Mouse (Mus musculus) heart, embryonic 15.5 days (tissue): ENCODE data around the gene Adam12. TPM values are rescaled to one million over a fixed set of nuclear protein-coding genes. Genes with fewer than 3 reads are reported as not detected.
A peak's percentile ranks its signal among the peaks of the same experiment; 100 is the strongest.

Experiments used
- ATAC-seq: fragments of 200-750 bp; cut with Nextera tagmentation; replicated peaks from 2 replicates; pipeline ENCODE4 v1.8.0; 2017; ENCODE audit warnings: low read depth, moderate TSS enrichment; ENCODE audit not compliant: insufficient number of reproducible peaks, insufficient read depth, low FRiP score
- H3K27ac ChIP-seq: fragments of 300-500 bp; sonication (generic); 2 replicates; pipeline ENCODE4 v1.5.1; 2015; ENCODE audit warnings: mild to moderate bottlenecking, inconsistent platforms
- H3K27me3 ChIP-seq: fragments of 300-500 bp; sonication (generic); 2 replicates; pipeline ENCODE4 v1.6.1; 2015; ENCODE audit warnings: inconsistent platforms
- H3K36me3 ChIP-seq: fragments of 300-500 bp; sonication (generic); 2 replicates; pipeline ENCODE4 v1.6.1; 2015; ENCODE audit warnings: mild to moderate bottlenecking, inconsistent platforms
- H3K4me1 ChIP-seq: fragments of 300-500 bp; sonication (generic); replicated peaks from 2 replicates; pipeline ENCODE4 v1.6.1; 2015; ENCODE audit warnings: inconsistent platforms
- H3K4me2 ChIP-seq: fragments of 300-500 bp; sonication (generic); 2 replicates; pipeline ENCODE4 v1.6.1; 2015; ENCODE audit warnings: inconsistent platforms, mild to moderate bottlenecking, moderate library complexity
- H3K4me3 ChIP-seq: fragments of 300-500 bp; sonication (generic); 2 replicates; pipeline ENCODE4 v1.5.1; 2015; ENCODE audit warnings: mild to moderate bottlenecking, inconsistent platforms
- H3K9ac ChIP-seq: fragments of 300-500 bp; sonication (generic); 2 replicates; pipeline ENCODE4 v1.6.1; 2015; ENCODE audit warnings: mild to moderate bottlenecking, inconsistent platforms
- H3K9me3 ChIP-seq: fragments of 300-500 bp; sonication (generic); replicated peaks from 2 replicates; pipeline ENCODE4 v1.6.1; 2016; ENCODE audit warnings: inconsistent platforms
- WGBS: fragments of 180-500 bp; shearing (Covaris S2); methylation state at CpG from one replicate; pipeline ENCODE4 v1.1.7; 2015; ENCODE audit warnings: mixed read lengths; 5-methylcytosine and 5-hydroxymethylcytosine counted together
- polyA plus RNA-seq: library from polyadenylated mRNA; unstranded; fragments of >200 nt; fragmentation: Nextera tagmentation; extraction: Ambion mirVana; gene quantifications from 2 replicates; pipeline ENCODE4 v1.2.1, GENCODE M21; 2015

The Adam12 gene
- polyA plus RNA-seq, 1 experiment from 2014 or later = 2.1 TPM

DNA sequence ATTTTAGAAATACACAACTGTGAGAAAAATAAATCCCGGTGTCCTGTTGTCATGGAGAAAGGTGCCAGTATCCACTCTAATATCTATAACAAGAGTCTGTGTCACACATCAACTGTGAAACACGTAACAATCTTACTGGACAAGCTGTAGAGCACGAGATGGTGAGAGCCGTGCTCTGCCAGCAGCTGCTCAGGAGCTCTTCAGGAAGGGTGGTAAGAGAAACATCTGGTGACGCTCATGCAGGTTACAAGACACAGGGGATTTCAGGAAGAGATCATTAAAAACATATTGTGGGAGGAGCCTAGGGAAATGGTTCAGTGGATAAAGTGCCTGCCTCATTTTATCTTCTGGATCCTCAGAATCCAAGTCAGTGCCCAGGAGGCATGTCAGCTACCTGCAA, 158.9 kb downstream of the Adam12 start:
- H3K27me3 ChIP-seq = no peaks in the 10 kb centered on the region
- H3K4me3 ChIP-seq = no peak overlapping the region
- H3K4me1 ChIP-seq = no peaks in the 10 kb centered on the region
- no peaks in the 10 kb centered on the region for H3K36me3 ChIP-seq
- no peaks in the 10 kb centered on the region for H3K9me3 ChIP-seq
- no peak overlapping the region for H3K9ac ChIP-seq
- H3K4me2 ChIP-seq = no peak overlapping the region
- no peak overlapping the region for H3K27ac ChIP-seq
- no peak for ATAC-seq
- 73% methylated on average over 5 of the region's 5 CpGs for WGBS

DNA sequence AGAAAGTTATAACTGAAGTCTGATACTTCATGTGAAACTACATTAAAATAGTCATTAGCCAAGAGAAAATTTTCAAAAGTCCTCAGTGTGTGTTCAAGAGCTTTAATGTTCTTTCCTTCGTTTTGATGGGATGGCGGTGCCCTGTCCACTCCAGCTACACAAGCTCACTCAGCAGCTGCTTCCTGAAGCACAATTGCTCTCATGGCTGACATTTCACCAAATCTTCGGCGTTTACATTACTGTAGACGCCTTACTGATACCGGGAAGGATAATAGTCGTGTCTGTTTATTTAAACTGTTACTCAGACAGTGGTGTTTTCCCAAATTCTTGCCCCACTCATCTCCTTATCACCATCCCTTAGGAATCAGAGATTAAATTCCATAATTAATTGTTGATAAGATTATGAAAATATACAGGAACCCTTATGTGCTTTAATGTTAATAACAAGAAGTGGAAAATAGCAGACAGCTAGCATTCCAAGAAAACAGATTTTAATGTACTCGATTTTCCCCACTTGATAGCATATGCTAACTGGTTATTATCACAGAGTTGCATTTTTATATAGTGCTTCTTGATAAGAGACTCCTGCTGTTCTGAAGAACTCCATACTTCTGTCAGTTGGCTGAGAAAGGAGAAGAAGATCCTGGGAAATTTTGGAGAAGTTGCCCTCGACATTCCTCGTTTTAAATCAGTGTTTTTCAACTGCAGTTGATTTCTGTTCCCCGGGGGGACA, 160.6 kb downstream of the Adam12 start:
- H3K4me2 ChIP-seq = no peak overlapping the region
- H3K9ac ChIP-seq = no peak overlapping the region
- no peaks in the 10 kb centered on the region for H3K27me3 ChIP-seq
- WGBS = 33% methylated on average over 11 of the region's 11 CpGs
- no peak overlapping the region for H3K27ac ChIP-seq
- H3K4me1 ChIP-seq = no peaks in the 10 kb centered on the region
- no peaks in the 10 kb centered on the region for H3K9me3 ChIP-seq
- no peak overlapping the region for H3K4me3 ChIP-seq
- no peaks in the 10 kb centered on the region for H3K36me3 ChIP-seq
- no peak for ATAC-seq

DNA sequence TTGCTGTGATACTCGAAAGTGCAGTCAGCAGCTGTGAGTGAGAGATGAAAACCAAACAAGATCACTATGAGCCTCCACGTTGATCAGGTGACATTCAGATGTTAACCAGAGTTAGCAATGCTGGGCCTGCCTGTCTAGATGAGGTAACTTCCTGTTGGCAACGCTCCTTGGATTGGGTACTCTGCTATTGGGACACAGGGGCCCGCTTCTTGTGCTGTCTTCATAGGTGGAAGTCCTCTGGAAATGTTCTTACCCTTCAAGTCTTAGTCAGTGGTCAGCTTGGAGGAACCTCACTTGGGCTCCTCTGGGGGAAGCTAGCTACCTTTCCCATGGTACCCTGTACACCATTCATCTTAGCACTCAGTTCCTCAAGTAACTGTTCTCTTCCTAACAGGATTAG, 169.3 kb downstream of the Adam12 start:
- no peak overlapping the region for H3K4me3 ChIP-seq
- ATAC-seq = no peak
- H3K9me3 ChIP-seq = no peaks in the 10 kb centered on the region
- H3K27ac ChIP-seq = no peak overlapping the region
- no peaks in the 10 kb centered on the region for H3K27me3 ChIP-seq
- WGBS = 66% methylated on average over 4 of the region's 4 CpGs
- H3K9ac ChIP-seq = no peak overlapping the region
- no peak overlapping the region for H3K4me2 ChIP-seq
- H3K4me1 ChIP-seq = no peaks in the 10 kb centered on the region
- no peaks in the 10 kb centered on the region for H3K36me3 ChIP-seq

DNA sequence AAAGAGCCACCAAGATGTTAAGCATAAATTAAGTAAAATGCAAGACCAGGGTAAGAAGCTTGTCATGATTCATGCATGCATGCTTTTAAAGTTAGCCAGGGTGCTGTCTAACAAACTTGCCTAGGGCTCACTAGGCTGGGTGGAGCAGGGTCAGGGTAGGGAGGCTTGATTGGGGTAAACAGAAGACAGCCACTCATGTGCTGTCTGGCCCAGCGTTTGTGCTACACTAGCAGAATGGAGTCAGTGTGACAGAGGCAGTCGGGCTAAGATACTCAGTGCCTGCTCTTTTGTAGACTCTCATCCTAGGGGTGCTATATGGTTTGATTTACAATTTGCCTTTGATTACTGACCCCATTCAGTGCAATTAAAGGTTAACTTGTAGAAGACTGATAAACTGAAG, 179.5 kb downstream of the Adam12 start:
- Histone ChIP-seq H3K9ac (no peak overlapping the region), H3K9me3 (no peaks in the 10 kb centered on the region), H3K4me1 (no peaks in the 10 kb centered on the region), H3K4me3 (no peak overlapping the region), H3K27ac (no peak overlapping the region), H3K4me2 (no peak overlapping the region), H3K27me3 (no peaks in the 10 kb centered on the region), H3K36me3 (no peaks in the 10 kb centered on the region)
- WGBS = 53% methylated on average over 2 of the region's 2 CpGs
- no peak for ATAC-seq

DNA sequence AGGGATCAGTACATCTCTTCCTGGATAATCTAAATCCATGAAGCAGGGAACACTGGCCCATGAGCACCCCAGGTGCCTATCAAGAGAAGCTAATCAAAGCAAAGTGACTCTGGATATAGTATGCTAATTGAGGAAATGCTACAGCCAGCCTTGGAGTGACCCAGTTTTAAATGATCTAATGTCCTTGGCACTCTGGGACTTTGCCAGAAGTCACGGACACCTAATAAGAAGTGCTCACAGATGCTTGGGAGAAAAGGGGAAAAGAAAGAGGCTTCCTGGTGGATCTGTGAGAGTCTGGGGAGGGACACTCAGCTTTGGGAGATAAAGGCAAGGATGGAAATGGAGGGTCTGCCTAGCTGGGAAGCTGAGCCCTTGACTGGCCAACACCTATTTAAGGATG, 181.6 kb downstream of the Adam12 start:
- no peak overlapping the region for H3K27ac ChIP-seq
- no peak for ATAC-seq
- 41% methylated on average over 1 of the region's 1 CpGs for WGBS
- no peaks in the 10 kb centered on the region for H3K4me1 ChIP-seq
- H3K9ac ChIP-seq = no peak overlapping the region
- no peaks in the 10 kb centered on the region for H3K36me3 ChIP-seq
- no peak overlapping the region for H3K4me3 ChIP-seq
- no peak overlapping the region for H3K4me2 ChIP-seq
- no peaks in the 10 kb centered on the region for H3K27me3 ChIP-seq
- H3K9me3 ChIP-seq = no peaks in the 10 kb centered on the region

DNA sequence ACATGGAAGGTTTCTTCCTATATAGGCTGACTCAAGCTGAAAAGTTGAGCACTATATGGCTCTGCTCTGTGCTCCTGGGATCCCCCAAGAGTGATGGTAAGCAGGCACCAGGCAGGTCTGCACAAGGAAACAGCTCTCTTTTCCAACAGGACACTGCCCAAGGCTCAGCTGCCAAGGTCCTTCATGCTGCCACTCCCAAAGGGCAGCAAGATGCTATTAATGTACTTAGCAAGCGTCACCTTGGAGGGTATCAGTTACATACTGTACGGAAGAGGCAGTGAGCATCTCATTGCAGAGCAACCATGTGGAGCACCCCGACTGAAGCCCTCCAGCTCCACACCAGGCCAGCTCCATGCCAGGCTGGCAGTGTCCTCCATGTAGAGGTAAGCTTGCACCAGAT, 185.6 kb downstream of the Adam12 start:
- Histone ChIP-seq H3K9ac (no peak overlapping the region), H3K4me1 (no peaks in the 10 kb centered on the region), H3K9me3 (no peaks in the 10 kb centered on the region), H3K36me3 (no peaks in the 10 kb centered on the region), H3K4me2 (no peak overlapping the region), H3K27me3 (no peaks in the 10 kb centered on the region), H3K4me3 (no peak overlapping the region), H3K27ac (no peak overlapping the region)
- 75% methylated on average over 3 of the region's 3 CpGs for WGBS
- ATAC-seq = no peak

DNA sequence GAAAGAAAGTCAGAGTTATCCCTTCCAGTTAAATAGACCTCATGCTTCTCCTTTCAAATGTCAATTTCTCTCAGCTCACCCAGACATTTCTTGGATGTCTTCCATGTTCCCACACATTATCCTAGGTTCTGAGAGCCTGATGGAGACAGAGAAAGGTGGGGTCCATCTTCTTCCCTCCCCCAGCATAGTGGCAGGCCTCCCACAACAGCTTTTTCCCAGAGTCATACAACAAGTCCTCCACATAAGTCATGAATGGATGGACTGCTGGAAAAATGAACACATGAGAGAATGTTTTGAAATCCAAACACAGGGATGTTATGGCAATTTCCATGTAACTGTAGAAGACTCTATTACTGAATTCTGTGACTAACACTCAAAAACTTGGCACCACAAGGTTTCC, 188.4 kb downstream of the Adam12 start:
- H3K9ac ChIP-seq = no peak overlapping the region
- no peak overlapping the region for H3K4me3 ChIP-seq
- no peaks in the 10 kb centered on the region for H3K9me3 ChIP-seq
- no peaks in the 10 kb centered on the region for H3K36me3 ChIP-seq
- H3K27ac ChIP-seq = no peak overlapping the region
- H3K27me3 ChIP-seq = no peaks in the 10 kb centered on the region
- no peak overlapping the region for H3K4me2 ChIP-seq
- ATAC-seq = no peak
- no peaks in the 10 kb centered on the region for H3K4me1 ChIP-seq

DNA sequence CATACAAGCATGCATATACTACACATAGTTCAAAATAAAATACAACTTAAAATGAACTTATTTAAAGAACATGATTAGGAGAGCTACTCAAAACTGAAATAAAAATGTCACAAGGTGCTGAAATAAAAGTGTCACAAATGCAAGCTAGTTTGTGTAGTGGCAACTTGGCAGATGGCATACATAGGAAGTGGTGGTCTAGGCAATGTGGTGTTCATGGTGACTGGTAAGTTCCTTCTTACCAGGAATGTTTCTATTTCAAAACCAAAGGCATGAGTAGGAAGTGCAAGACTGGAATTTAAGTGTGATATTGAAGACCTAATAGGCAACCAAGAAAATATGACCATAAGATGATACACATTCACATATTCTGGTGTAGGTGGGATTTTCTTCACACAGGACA, 189.3 kb downstream of the Adam12 start:
- H3K36me3 ChIP-seq = no peaks in the 10 kb centered on the region
- H3K27me3 ChIP-seq = no peaks in the 10 kb centered on the region
- no peaks in the 10 kb centered on the region for H3K4me1 ChIP-seq
- no peaks in the 10 kb centered on the region for H3K9me3 ChIP-seq
- H3K4me2 ChIP-seq = no peak overlapping the region
- H3K4me3 ChIP-seq = no peak overlapping the region
- no peak for ATAC-seq
- no peak overlapping the region for H3K9ac ChIP-seq
- H3K27ac ChIP-seq = no peak overlapping the region

DNA sequence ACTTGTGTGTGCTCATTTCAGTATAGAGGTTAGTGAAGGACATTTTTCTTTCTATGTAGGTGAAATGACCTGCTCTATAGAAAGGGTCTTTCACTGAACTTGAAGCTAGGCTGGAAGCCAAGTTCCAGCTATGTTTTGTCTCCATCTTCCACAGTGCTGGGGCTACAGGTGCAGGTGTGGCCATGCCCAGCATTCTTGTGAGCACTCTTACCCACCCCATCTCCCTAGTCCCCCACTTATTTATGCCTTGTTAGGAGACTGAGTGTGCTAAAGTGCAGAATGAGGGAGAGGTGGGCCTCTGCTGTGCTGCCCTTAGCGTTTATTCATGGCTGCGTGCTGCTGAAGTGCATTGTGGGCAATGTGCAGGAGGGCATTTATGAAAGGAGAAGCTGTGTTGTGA, 198.0 kb downstream of the Adam12 start:
- no peak overlapping the region for H3K27ac ChIP-seq
- H3K36me3 ChIP-seq = no peaks in the 10 kb centered on the region
- no peaks in the 10 kb centered on the region for H3K27me3 ChIP-seq
- no peak overlapping the region for H3K9ac ChIP-seq
- H3K9me3 ChIP-seq = no peaks in the 10 kb centered on the region
- peaks cover 5% of the 10 kb centered on the region for H3K4me1 ChIP-seq
- no peak overlapping the region for H3K4me2 ChIP-seq
- no peak for ATAC-seq
- 86% methylated on average over 2 of the region's 2 CpGs for WGBS
- H3K4me3 ChIP-seq = no peak overlapping the region

DNA sequence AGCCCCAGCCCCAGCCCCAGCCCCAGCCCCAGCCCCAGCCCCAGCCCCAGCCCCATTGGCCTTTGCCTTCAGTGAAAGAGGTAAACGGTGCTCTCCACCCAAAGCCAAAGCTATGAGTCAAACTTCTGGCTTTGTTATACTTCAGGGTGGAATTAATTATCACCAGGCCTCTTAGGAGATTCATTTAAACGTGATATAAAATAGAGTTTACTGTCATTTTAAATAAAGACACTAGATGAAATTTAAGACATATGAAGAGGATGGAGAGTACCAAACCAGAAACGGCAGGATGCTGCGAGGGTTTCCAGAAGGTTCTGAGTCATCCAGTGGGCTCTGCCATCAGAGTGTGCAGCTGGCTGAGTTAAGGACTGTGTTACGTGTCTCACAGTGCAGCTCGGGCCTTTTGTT, 199.0 kb downstream of the Adam12 start:
- Histone ChIP-seq H3K9me3 (no peaks in the 10 kb centered on the region), H3K9ac (no peak overlapping the region), H3K36me3 (no peaks in the 10 kb centered on the region), H3K27ac (peak overlapping the region; percentile 34), H3K4me2 (no peak overlapping the region), H3K27me3 (no peaks in the 10 kb centered on the region), H3K4me3 (no peak overlapping the region), H3K4me1 (peaks cover 5% of the 10 kb centered on the region)
- ATAC-seq = no peak
- WGBS = 31% methylated on average over 6 of the region's 6 CpGs

DNA sequence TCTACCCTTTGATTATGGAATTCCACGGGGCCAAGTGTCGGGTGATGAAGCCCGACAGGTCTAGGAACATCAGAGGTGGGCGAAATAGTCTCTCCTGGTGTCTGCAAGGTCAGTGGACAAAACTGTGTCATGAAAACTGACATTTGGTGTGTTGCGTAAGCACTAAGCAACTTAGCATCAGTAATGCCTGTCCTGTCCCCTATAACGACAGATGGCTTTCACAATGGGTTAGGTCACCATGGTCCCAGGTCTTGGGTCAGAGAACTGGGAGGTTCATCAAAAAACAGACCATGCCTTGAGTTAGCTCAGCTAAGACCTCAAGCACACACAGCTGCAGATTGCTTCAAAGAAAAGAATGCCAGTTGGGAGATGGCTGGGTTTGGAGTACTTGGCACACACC, 200.2 kb downstream of the Adam12 start:
- H3K27ac ChIP-seq = no peak overlapping the region
- WGBS = 81% methylated on average over 6 of the region's 6 CpGs

DNA sequence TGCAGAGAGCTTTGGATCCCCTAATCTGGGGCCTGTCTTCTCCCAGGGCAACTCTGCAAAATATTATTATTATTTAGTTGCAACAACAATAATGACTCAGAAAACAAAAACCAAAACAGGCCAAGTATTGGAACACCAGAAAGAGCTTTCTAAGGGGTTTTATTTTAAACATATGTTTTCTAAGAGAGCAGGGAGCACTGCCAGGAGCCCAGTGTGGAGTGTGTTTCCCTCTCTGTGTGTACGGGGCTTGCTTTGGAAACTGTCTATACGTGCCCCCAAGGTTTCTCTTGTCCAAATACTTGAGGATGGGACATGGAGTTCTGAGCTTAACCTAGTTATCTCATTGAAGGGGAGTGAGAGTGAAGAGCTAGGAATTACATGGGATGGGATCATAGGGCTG, 200.7 kb downstream of the Adam12 start:
- no peaks in the 10 kb centered on the region for H3K9me3 ChIP-seq
- no peaks in the 10 kb centered on the region for H3K36me3 ChIP-seq
- WGBS = 60% methylated on average over 2 of the region's 2 CpGs
- no peak overlapping the region for H3K4me3 ChIP-seq
- no peak overlapping the region for H3K4me2 ChIP-seq
- ATAC-seq = no peak
- peaks cover 12% of the 10 kb centered on the region for H3K4me1 ChIP-seq
- H3K9ac ChIP-seq = no peak overlapping the region
- H3K27me3 ChIP-seq = no peaks in the 10 kb centered on the region
- H3K27ac ChIP-seq = no peak overlapping the region

More for the DNA sequence above, 200.2 kb downstream of the Adam12 start:
- no peak for ATAC-seq
- H3K4me3 ChIP-seq = no peak overlapping the region
- no peaks in the 10 kb centered on the region for H3K27me3 ChIP-seq
- peaks cover 9% of the 10 kb centered on the region for H3K4me1 ChIP-seq
- no peaks in the 10 kb centered on the region for H3K36me3 ChIP-seq
- no peaks in the 10 kb centered on the region for H3K9me3 ChIP-seq
- H3K4me2 ChIP-seq = no peak overlapping the region
- no peak overlapping the region for H3K9ac ChIP-seq
